Mouse (Mus musculus): ENCODE measurements around the gene Mgst2. TPM values are rescaled to one million over a fixed set of nuclear protein-coding genes. Genes with fewer than 3 reads are reported as not detected.

Mgst2 gene
- total and polyA plus RNA-seq, 3 experiments = 48.8 to 147 (median 76.0) TPM

DNA sequence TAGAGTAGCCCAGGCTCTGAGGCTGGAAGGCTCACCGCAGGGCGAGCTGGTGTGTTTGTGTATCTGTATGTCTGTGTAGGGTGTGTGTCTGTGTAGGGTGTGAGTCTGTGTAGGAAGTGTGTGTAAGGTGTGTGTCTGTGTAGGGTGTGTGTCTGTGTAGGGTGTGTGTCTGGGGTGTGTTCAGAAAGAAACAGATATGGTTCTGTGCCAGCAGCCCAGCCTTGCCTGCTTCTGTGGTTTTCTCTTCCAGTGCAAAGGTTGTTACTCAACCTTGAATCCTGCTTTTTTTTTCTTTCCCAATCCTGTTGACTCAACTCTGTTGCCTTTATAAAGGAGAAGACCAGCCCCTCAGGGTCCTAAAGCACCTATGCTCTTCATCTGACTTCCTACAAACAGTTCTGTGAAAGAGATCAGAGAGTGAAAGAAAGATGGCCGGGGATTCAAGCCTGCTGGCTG, 689 bp downstream of the Mgst2 start (continued):
- TF ChIP-seq ETS1 (conservative IDR thresholded peaks at IDR 0.05; ENCODE audit: low read depth, low read length) (no peak), PAX5 (IDR thresholded peaks at IDR 0.05; ENCODE audit: low read length) (no peak), E2F4 (IDR thresholded peaks at IDR 0.05; ENCODE audit: insufficient replicate concordance, low read depth, low read length) (no peak)

DNA sequence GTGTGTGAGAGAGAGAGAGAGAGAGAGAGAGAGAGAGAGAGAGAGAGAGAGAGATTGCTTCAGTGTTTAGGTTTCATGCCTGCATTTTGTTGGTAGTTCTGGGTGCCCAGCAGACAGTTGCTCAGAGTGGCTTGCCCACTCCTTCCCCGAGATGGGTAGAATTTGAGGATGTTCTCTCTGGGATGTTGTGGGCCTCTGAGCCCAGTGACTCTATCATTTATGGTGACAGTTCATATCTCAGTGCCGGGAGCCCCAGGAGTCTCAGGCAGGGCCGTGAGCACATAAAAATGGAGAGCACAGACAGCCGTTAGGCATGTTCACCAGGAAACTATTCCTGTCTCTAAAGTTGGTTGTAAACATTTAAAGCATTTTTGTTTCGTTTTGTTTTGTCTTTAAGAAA, 1.2 kb downstream of the Mgst2 start:
- in situ Hi-C loops (cut with MboI; ENCODE audit: low pct_ligation_motif_present, low pct_unique_long_range_greater_than_20kb, low sequenced_read_pairs) = no loop called here
- no peaks in the 10 kb centered on the region for H3K27me3 ChIP-seq (replicated peaks)
- H3K9me3 ChIP-seq (replicated peaks; ENCODE audit: low read length) = no peaks in the 10 kb centered on the region
- H3K4me2 ChIP-seq (ENCODE audit: insufficient read depth, low read depth, poor library complexity, severe bottlenecking) = peak overlapping the region; percentile 95
- TF ChIP-seq HCFC1 (IDR thresholded peaks at IDR 0.05; ENCODE audit: low read depth, low read length) = peak; percentile 8; the same call in 1 of the 2 replicates
- no peak for TF ChIP-seq IRF4 (IDR thresholded peaks at IDR 0.05; ENCODE audit: low read depth, low read length)
- no peak for TF ChIP-seq MAFK (IDR thresholded peaks at IDR 0.05; ENCODE audit: insufficient replicate concordance, low read length)
- peak; percentile 9; the same call in 1 of the 2 replicates for TF ChIP-seq TCF12 (IDR thresholded peaks at IDR 0.05; ENCODE audit: low read depth, low read length)
- peak; percentile 28; the same call in 1 of the 2 replicates for TF ChIP-seq POLR2A (IDR thresholded peaks at IDR 0.05; ENCODE audit: low read depth, low read length)
- TF ChIP-seq NELFE (IDR thresholded peaks at IDR 0.05; ENCODE audit: low read depth, low read length) = peak; percentile 10; the same call in 1 of the 2 replicates
- peaks cover 13 to 50% of the 10 kb centered on the region in 2 experiments for H3K4me1 ChIP-seq (ENCODE audit: control insufficient read depth in 1 of 2, insufficient read depth in 2 of 2)
- peak overlapping the region; percentile 68 for H3K27ac ChIP-seq (ENCODE audit: insufficient read depth, low read depth)
- H3K79me2 ChIP-seq (replicated peaks; ENCODE audit: control insufficient read depth, extremely low read depth, insufficient read depth, poor library complexity, severe bottlenecking) = peaks cover 2% of the 10 kb centered on the region; the same call in 1 of the 2 replicates
- H3K36me3 ChIP-seq (replicated peaks in 1 of 2; ENCODE audit: control insufficient read depth in 1 of 2, insufficient read depth in 1 of 2, low read length in 1 of 2) = peaks cover 3 to 21% of the 10 kb centered on the region in 2 experiments
- H3K9ac ChIP-seq (ENCODE audit: insufficient read depth, low read depth) = peak overlapping the region; percentile 82
- peak overlapping the region; percentile 46 to 66 (median 65) for H3K4me3 ChIP-seq (replicated peaks in 1 of 3; ENCODE audit: low read depth in 2 of 3, low read length in 2 of 3, poor library complexity in 1 of 3)
- dilution Hi-C loops (cut with MboI; ENCODE audit: extremely low pct_ligation_motif_present, extremely low pct_unique_long_range_greater_than_20kb, low sequenced_read_pairs) = no loop called here
- no peak for DNase-seq (ENCODE audit: extremely low read depth)

DNA sequence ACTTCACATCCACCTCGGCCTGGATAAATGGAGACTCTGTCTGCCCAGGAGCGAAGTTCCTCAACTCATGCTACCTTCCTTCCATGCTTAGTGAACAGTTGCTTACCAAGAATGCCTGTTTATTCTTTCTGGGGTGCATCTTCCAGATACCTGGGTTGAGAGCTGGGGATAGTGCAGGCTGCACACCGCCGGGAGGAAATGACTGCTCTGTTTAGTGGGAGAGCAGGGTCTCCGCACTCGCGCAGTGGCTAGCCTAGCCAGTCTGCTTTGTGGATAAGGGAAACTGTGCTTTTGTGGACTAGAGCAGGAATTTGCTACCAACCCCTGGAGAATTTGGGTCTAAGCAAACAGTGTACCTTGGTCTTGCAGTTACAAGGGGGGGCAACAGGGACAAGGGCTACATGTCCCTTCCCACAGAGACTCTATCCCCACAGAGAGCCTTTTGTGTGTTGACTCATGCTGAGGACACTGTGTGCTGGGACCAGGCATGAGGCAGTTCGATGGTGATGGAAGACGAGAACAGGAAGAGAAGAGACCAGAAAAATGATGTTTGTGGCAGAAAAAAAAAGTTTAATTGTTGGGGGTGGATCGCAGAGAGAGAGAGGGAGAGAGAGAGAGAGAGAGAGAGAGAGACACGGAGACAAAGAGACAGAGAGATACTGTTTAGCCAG, 1.9 kb downstream of the Mgst2 start:
- Histone ChIP-seq H3K9me3 (replicated peaks; ENCODE audit: low read length) (no peaks in the 10 kb centered on the region), H3K4me1 (ENCODE audit: control insufficient read depth in 1 of 2, insufficient read depth in 2 of 2) (peaks cover 13 to 50% of the 10 kb centered on the region in 2 experiments), H3K27ac (ENCODE audit: insufficient read depth, low read depth) (peak overlapping the region; percentile 84), H3K4me2 (ENCODE audit: insufficient read depth, low read depth, poor library complexity, severe bottlenecking) (peak overlapping the region; percentile 95), H3K79me2 (replicated peaks; ENCODE audit: control insufficient read depth, extremely low read depth, insufficient read depth, poor library complexity, severe bottlenecking) (peaks cover 2% of the 10 kb centered on the region; the same call in 1 of the 2 replicates), H3K9ac (ENCODE audit: insufficient read depth, low read depth) (peak overlapping the region; percentile 82), H3K4me3 (replicated peaks in 1 of 3; ENCODE audit: low read depth in 2 of 3, low read length in 2 of 3, poor library complexity in 1 of 3) (peak overlapping the region; percentile 53 to 66 (median 65)), H3K36me3 (replicated peaks in 1 of 2; ENCODE audit: control insufficient read depth in 1 of 2, insufficient read depth in 1 of 2, low read length in 1 of 2) (peaks cover 3 to 25% of the 10 kb centered on the region in 2 experiments), H3K27me3 (replicated peaks) (no peaks in the 10 kb centered on the region)
- in situ Hi-C loops (cut with MboI; ENCODE audit: low pct_ligation_motif_present, low pct_unique_long_range_greater_than_20kb, low sequenced_read_pairs) = no loop called here
- DNase-seq (ENCODE audit: extremely low read depth) = no peak
- dilution Hi-C loops (cut with MboI; ENCODE audit: extremely low pct_ligation_motif_present, extremely low pct_unique_long_range_greater_than_20kb, low sequenced_read_pairs) = no loop called here
- TF ChIP-seq ZMIZ1 (IDR thresholded peaks at IDR 0.05; ENCODE audit: low read depth, low read length) (no peak; the same call in 1 of the 2 replicates), MYC (IDR thresholded peaks at IDR 0.05; ENCODE audit: low read depth, low read length) (no peak; the same call in 1 of the 2 replicates), ZNF384 (IDR thresholded peaks at IDR 0.05; ENCODE audit: low read depth, low read length) (peak; percentile 53), GABPA (IDR thresholded peaks at IDR 0.05; ENCODE audit: insufficient replicate concordance, low read depth, low read length) (no peak), CHD2 (IDR thresholded peaks at IDR 0.05; ENCODE audit: low read length) (peak; percentile 36; the same call in 1 of the 2 replicates), E2F4 (IDR thresholded peaks at IDR 0.05; ENCODE audit: insufficient replicate concordance, low read depth, low read length) (no peak), RCOR1 (conservative IDR thresholded peaks at IDR 0.05; ENCODE audit: low read depth, low read length) (no peak), EP300 (IDR thresholded peaks at IDR 0.05; ENCODE audit: low read length) (peak; percentile 19; the same call in 1 of the 2 replicates), MAZ (IDR thresholded peaks at IDR 0.05; ENCODE audit: low read depth, low read length) (no peak), ZKSCAN1 (IDR thresholded peaks at IDR 0.05; ENCODE audit: borderline replicate concordance, low read depth, low read length) (no peak), JUN (IDR thresholded peaks at IDR 0.05; ENCODE audit: insufficient read depth, low read depth, low read length) (peak; percentile 8; the same call in 1 of the 2 replicates), SIN3A (IDR thresholded peaks at IDR 0.05; ENCODE audit: low read length) (peak; percentile 50; the same call in 1 of the 2 replicates), MAX (IDR thresholded peaks at IDR 0.05; ENCODE audit: low read length) (peak; percentile 38; the same call in 1 of the 2 replicates), MEF2A (IDR thresholded peaks at IDR 0.05; ENCODE audit: borderline replicate concordance, low read depth, low read length) (no peak), CTCF (conservative IDR thresholded peaks at IDR 0.05 in 1 of 2, IDR thresholded peaks at IDR 0.05 in 1 of 2; ENCODE audit: low read depth in 2 of 2, low read length in 2 of 2) (no peak), HCFC1 (IDR thresholded peaks at IDR 0.05; ENCODE audit: low read depth, low read length) (no peak), UBTF (IDR thresholded peaks at IDR 0.05; ENCODE audit: low read depth, low read length) (no peak), RAD21 (IDR thresholded peaks at IDR 0.05; ENCODE audit: low read depth, low read length) (no peak), ZC3H11A (IDR thresholded peaks at IDR 0.05; ENCODE audit: low read depth, low read length) (no peak), IRF4 (IDR thresholded peaks at IDR 0.05; ENCODE audit: low read depth, low read length) (no peak), POLR2A (IDR thresholded peaks at IDR 0.05; ENCODE audit: low read depth, low read length) (no peak; the same call in 1 of the 2 replicates), BHLHE40 (IDR thresholded peaks at IDR 0.05; ENCODE audit: low read depth, low read length) (0 out of 2 replicates have a peak, but pooled peaks have one; percentile 4), TCF12 (IDR thresholded peaks at IDR 0.05; ENCODE audit: low read depth, low read length) (peak; percentile 36; the same call in 1 of the 2 replicates)
